Mouse (Mus musculus) spleen, postnatal 14 days (tissue): Measurements from ENCODE around the gene Nt5c2.
A peak's percentile ranks its signal among the peaks of the same experiment; 100 is the strongest.
"Not testable (repeated sequence)": the region's sequence is repeated elsewhere in the genome, so short reads cannot be mapped to it uniquely, and the experiment has no call there.

Experiments used
- DNase-seq, 2 experiments: peaks; one replicate each; pipeline ENCODE4 v3.0.0; 2021 to 2022; ENCODE audit warnings: low spot score in 2 of 2

Nt5c2 gene

GRCm38 (mm10) chr19:47016487-47016886 lies 1.5 kb upstream of the Nt5c2 start:
- peak; percentile 24 to 53 for DNase-seq

GRCm38 (mm10) chr19:47015965-47016364 lies 1.0 kb upstream of the Nt5c2 start:
- DNase-seq, result no peak

GRCm38 (mm10) chr19:47015396-47015795 lies 443 bp upstream of the Nt5c2 start:
- no peak for DNase-seq

GRCm38 (mm10) chr19:47014159-47014446 lies 850 bp downstream of the Nt5c2 start:
- DNase-seq, result no peak

GRCm38 (mm10) chr19:47013340-47014158 lies 1.4 kb downstream of the Nt5c2 start:
- DNase-seq, result no peak

- no peak for DNase-seq
Measured at GRCm38 (mm10) chr19:47012521-47013130, 2.3 kb downstream of the Nt5c2 start.

- DNase-seq, result no peak
Measured at GRCm38 (mm10) chr19:47009943-47010342, 5.0 kb downstream of the Nt5c2 start.

GRCm38 (mm10) chr19:47009420-47009819 lies 5.5 kb downstream of the Nt5c2 start:
- DNase-seq, result no peak

GRCm38 (mm10) chr19:47006321-47006720 lies 8.6 kb downstream of the Nt5c2 start:
- no peak for DNase-seq

GRCm38 (mm10) chr19:47005873-47006272 lies 9.1 kb downstream of the Nt5c2 start:
- DNase-seq, result no peak

- no peak for DNase-seq
Measured at GRCm38 (mm10) chr19:47003742-47004511, 11.0 kb downstream of the Nt5c2 start.

- not testable (repeated sequence) for DNase-seq
Measured at GRCm38 (mm10) chr19:47000357-47000756, 14.6 kb downstream of the Nt5c2 start.

GRCm38 (mm10) chr19:46999753-47000152 lies 15.2 kb downstream of the Nt5c2 start:
- no peak for DNase-seq

GRCm38 (mm10) chr19:46998953-46999352 lies 16.0 kb downstream of the Nt5c2 start:
- DNase-seq, result no peak

- no peak for DNase-seq
Measured at GRCm38 (mm10) chr19:46998168-46998870, 16.6 kb downstream of the Nt5c2 start.

GRCm38 (mm10) chr19:46996095-46996494 lies 18.9 kb downstream of the Nt5c2 start:
- no peak for DNase-seq

- not testable (repeated sequence) for DNase-seq
Measured at GRCm38 (mm10) chr19:46992329-46992728, 22.6 kb downstream of the Nt5c2 start.

- peak; percentile 70 to 86 for DNase-seq
Measured at GRCm38 (mm10) chr19:46991145-46991544, 23.8 kb downstream of the Nt5c2 start.

GRCm38 (mm10) chr19:46990625-46991024 lies 24.3 kb downstream of the Nt5c2 start:
- not testable (repeated sequence) for DNase-seq

GRCm38 (mm10) chr19:46990153-46990518 lies 24.8 kb downstream of the Nt5c2 start:
- DNase-seq, result no peak

- DNase-seq, result no peak
Measured at GRCm38 (mm10) chr19:46989479-46990152, 25.3 kb downstream of the Nt5c2 start.
